Mouse (Mus musculus) MEL (cell line): ENCODE measurements around the gene Dock1. TPM values are rescaled to one million over a fixed set of nuclear protein-coding genes. Genes with fewer than 3 reads are reported as not detected.

Source experiments
- DNase-seq: peaks from one replicate; pipeline ENCODE4 v3.0.0; 2011; ENCODE audit warnings: low read depth, low spot score
- H3K27ac ChIP-seq: 2 replicates; pipeline ENCODE4 v1.5.1; 2012; ENCODE audit warnings: low read depth, mild to moderate bottlenecking, control low read depth, low read length, moderate library complexity; ENCODE audit not compliant: control insufficient read depth
- H3K27me3 ChIP-seq, 2 experiments: fragments of 150-350 bp in 1 of 2; sonication (generic) in 1 of 2; 2 replicates each; pipeline ENCODE4 v1.6.1; 2012; ENCODE audit warnings: low read length in 2 of 2, mild to moderate bottlenecking in 2 of 2, improper control_type of control experiment in 1 of 2, moderate library complexity in 1 of 2; ENCODE audit not compliant: insufficient read depth in 2 of 2, control insufficient read depth in 1 of 2
- H3K36me3 ChIP-seq, 2 experiments: 2 replicates each; pipeline ENCODE4 v1.6.1; 2012 to 2014; ENCODE audit warnings: low read length in 2 of 2, improper control_type of control experiment in 1 of 2, inconsistent platforms in 1 of 2, mild to moderate bottlenecking in 1 of 2; ENCODE audit not compliant: insufficient read depth in 2 of 2, control insufficient read depth in 1 of 2
- H3K4me1 ChIP-seq, 2 experiments: fragments of 150-350 bp in 1 of 2; sonication (generic) in 1 of 2; 2 replicates each; pipeline ENCODE4 v1.6.1; 2012; ENCODE audit warnings: low read length in 2 of 2, improper control_type of control experiment in 1 of 2, mild to moderate bottlenecking in 1 of 2; ENCODE audit not compliant: insufficient read depth in 2 of 2, control insufficient read depth in 1 of 2
- H3K4me3 ChIP-seq, 2 experiments: fragments of 150-350 bp in 1 of 2; sonication (generic) in 1 of 2; 2 replicates each; pipeline ENCODE4 v1.5.1; 2012; ENCODE audit warnings: low read depth in 2 of 2, low read length in 2 of 2, mild to moderate bottlenecking in 2 of 2, moderate library complexity in 2 of 2, control low read depth in 1 of 2, improper control_type of control experiment in 1 of 2; ENCODE audit not compliant: control insufficient read depth in 1 of 2, insufficient read depth in 1 of 2
- H3K79me2 ChIP-seq: 2 replicates; pipeline ENCODE4 v1.6.1; 2012; ENCODE audit warnings: mild to moderate bottlenecking, low read length, moderate library complexity; ENCODE audit not compliant: control insufficient read depth, poor library complexity, insufficient read depth
- H3K9ac ChIP-seq: 2 replicates; pipeline ENCODE4 v1.6.1; 2012; ENCODE audit warnings: low read depth, mild to moderate bottlenecking, control low read depth, low read length, moderate library complexity; ENCODE audit not compliant: control insufficient read depth, poor library complexity, severe bottlenecking
- H3K9me3 ChIP-seq: fragments of 150-350 bp; sonication (generic); replicated peaks from 2 replicates; pipeline ENCODE4 v1.6.1; 2012; ENCODE audit warnings: mild to moderate bottlenecking, low read length, improper control_type of control experiment, moderate library complexity; ENCODE audit not compliant: insufficient read depth
- BHLHE40 ChIP-seq: IDR thresholded peaks from 2 replicates; pipeline ENCODE4 v1.6.1; 2012; ENCODE audit warnings: low read depth, mild to moderate bottlenecking, inconsistent platforms, low read length, improper control_type of control experiment, borderline replicate concordance
- ETS1 ChIP-seq: IDR thresholded peaks from 2 replicates; pipeline ENCODE4 v1.6.1; 2012; ENCODE audit warnings: low read depth, mild to moderate bottlenecking, inconsistent platforms, low read length, improper control_type of control experiment, moderate library complexity
- GATA1 ChIP-seq: IDR thresholded peaks from 2 replicates; pipeline ENCODE4 v1.6.1; 2011; ENCODE audit warnings: low read depth, low read length, improper control_type of control experiment
- HCFC1 ChIP-seq: IDR thresholded peaks from 2 replicates; pipeline ENCODE4 v1.6.1; 2012; ENCODE audit warnings: low read depth, mild to moderate bottlenecking, inconsistent platforms, low read length, improper control_type of control experiment, moderate library complexity
- JUND ChIP-seq: IDR thresholded peaks from 2 replicates; pipeline ENCODE4 v1.6.1; 2011; ENCODE audit warnings: low read depth, mild to moderate bottlenecking, improper control_type of control experiment, low read length
- KAT2A ChIP-seq: conservative IDR thresholded peaks from 2 replicates; pipeline ENCODE4 v1.6.1; 2012; ENCODE audit warnings: low read depth, low read length, improper control_type of control experiment, inconsistent platforms
- MEF2A ChIP-seq: IDR thresholded peaks from 2 replicates; pipeline ENCODE4 v1.6.1; 2014; ENCODE audit warnings: low read depth, mild to moderate bottlenecking, inconsistent platforms, low read length, improper control_type of control experiment; ENCODE audit not compliant: poor library complexity, insufficient replicate concordance, severe bottlenecking; ENCODE audit errors: extremely low read depth
- MYB ChIP-seq: IDR thresholded peaks from 2 replicates; pipeline ENCODE4 v1.6.1; 2011; ENCODE audit warnings: mild to moderate bottlenecking, low read depth, low read length, improper control_type of control experiment
- NELFE ChIP-seq: IDR thresholded peaks from 2 replicates; pipeline ENCODE4 v1.6.1; 2011; ENCODE audit warnings: low read depth, low read length, improper control_type of control experiment
- NRF1 ChIP-seq: IDR thresholded peaks from 2 replicates; pipeline ENCODE4 v1.6.1; 2014; ENCODE audit warnings: low read depth, mild to moderate bottlenecking, inconsistent platforms, low read length, improper control_type of control experiment, moderate library complexity; ENCODE audit not compliant: poor library complexity, insufficient read depth, severe bottlenecking
- POLR2A ChIP-seq, 2 experiments: IDR thresholded peaks; 2 replicates each; pipeline ENCODE4 v1.6.1; 2011 to 2012; ENCODE audit warnings: low read length in 2 of 2, mild to moderate bottlenecking in 2 of 2, control low read depth in 1 of 2, improper control_type of control experiment in 1 of 2, low read depth in 1 of 2, moderate library complexity in 1 of 2; ENCODE audit not compliant: control insufficient read depth in 1 of 2, insufficient read depth in 1 of 2, poor library complexity in 1 of 2
- SMC3 ChIP-seq: IDR thresholded peaks from 2 replicates; pipeline ENCODE4 v1.6.1; 2011; ENCODE audit warnings: low read depth, low read length, improper control_type of control experiment
- UBTF ChIP-seq: IDR thresholded peaks from 2 replicates; pipeline ENCODE4 v1.6.1; 2012; ENCODE audit warnings: low read depth, mild to moderate bottlenecking, inconsistent platforms, low read length, improper control_type of control experiment, moderate library complexity, borderline replicate concordance; ENCODE audit not compliant: insufficient read depth
- USF1 ChIP-seq: IDR thresholded peaks from 2 replicates; pipeline ENCODE4 v1.6.1; 2014; ENCODE audit warnings: low read depth, mild to moderate bottlenecking, inconsistent platforms, low read length, improper control_type of control experiment, moderate library complexity
- USF2 ChIP-seq, 2 experiments: IDR thresholded peaks; 2 replicates each; pipeline ENCODE4 v1.6.1; 2011 to 2012; ENCODE audit warnings: improper control_type of control experiment in 2 of 2, low read length in 2 of 2, borderline replicate concordance in 1 of 2, inconsistent platforms in 1 of 2, low read depth in 1 of 2, mild to moderate bottlenecking in 1 of 2; ENCODE audit not compliant: insufficient read depth in 1 of 2
- ZC3H11A ChIP-seq: IDR thresholded peaks from 2 replicates; pipeline ENCODE4 v1.6.1; 2012; ENCODE audit warnings: low read depth, mild to moderate bottlenecking, inconsistent platforms, low read length, improper control_type of control experiment
- ZKSCAN1 ChIP-seq: IDR thresholded peaks from 2 replicates; pipeline ENCODE4 v1.6.1; 2012; ENCODE audit warnings: low read depth, mild to moderate bottlenecking, inconsistent platforms, low read length, improper control_type of control experiment, moderate library complexity
- ZMIZ1 ChIP-seq: IDR thresholded peaks from 2 replicates; pipeline ENCODE4 v1.6.1; 2012; ENCODE audit warnings: low read depth, mild to moderate bottlenecking, inconsistent platforms, low read length, improper control_type of control experiment, moderate library complexity
- ZNF384 ChIP-seq: IDR thresholded peaks from 2 replicates; pipeline ENCODE4 v1.6.1; 2012; ENCODE audit warnings: low read depth, mild to moderate bottlenecking, inconsistent platforms, low read length, improper control_type of control experiment
- polyA plus RNA-seq, 2 experiments: library from polyadenylated mRNA; stranded (reverse) in 1 of 2; unstranded in 1 of 2; fragments of >175 nt in 1 of 2; fragments of >200 nt in 1 of 2; gene quantifications; 2 replicates each; pipeline versions ENCODE4 v1.2.1 to v1.2.4; 2012; ENCODE audit warnings: low replicate concordance in 2 of 2, low read depth in 1 of 2; ENCODE audit not compliant: insufficient read length in 2 of 2, insufficient read depth in 1 of 2, missing spikeins in 1 of 2
- total RNA-seq: library from RNA; depleted of rRNA; stranded (reverse); fragments of 300-350 nt; gene quantifications from 2 replicates; pipeline ENCODE4 v1.2.3, GENCODE M21; 2012

Gene Dock1
- total and polyA plus RNA-seq, 3 experiments: not detected

GRCm38 (mm10) chr7:134677852-134678251 is 7.4 kb downstream of the Dock1 start:
- H3K79me2 ChIP-seq: no peaks in the 10 kb centered on the region
- no peaks in the 10 kb centered on the region for H3K9me3 ChIP-seq
- H3K9ac ChIP-seq: no peak overlapping the region
- no peak overlapping the region for H3K27ac ChIP-seq
- no peak for TF ChIP-seq HCFC1
- TF ChIP-seq BHLHE40: no peak
- TF ChIP-seq NELFE: no peak
- TF ChIP-seq NRF1: no peak
- no peak for TF ChIP-seq UBTF
- no peak for TF ChIP-seq JUND
- TF ChIP-seq USF2 (IDR thresholded peaks at IDR 0.05; ENCODE audit: borderline replicate concordance in 1 of 2, insufficient read depth in 1 of 2, low read depth in 1 of 2, low read length in 2 of 2): no peak
- TF ChIP-seq ZMIZ1: no peak
- no peak for TF ChIP-seq POLR2A (IDR thresholded peaks at IDR 0.05; ENCODE audit: control insufficient read depth in 1 of 2, insufficient read depth in 1 of 2, low read depth in 1 of 2, low read length in 2 of 2, poor library complexity in 1 of 2)
- TF ChIP-seq ZC3H11A: no peak
- no peak overlapping the region for H3K4me3 ChIP-seq
- H3K27me3 ChIP-seq: no peaks in the 10 kb centered on the region
- H3K36me3 ChIP-seq: no peaks in the 10 kb centered on the region
- no peak for DNase-seq
- no peaks in the 10 kb centered on the region for H3K4me1 ChIP-seq

- no peaks in the 10 kb centered on the region for H3K36me3 ChIP-seq
- no peaks in the 10 kb centered on the region for H3K27me3 ChIP-seq
- H3K9ac ChIP-seq: no peak overlapping the region
- no peaks in the 10 kb centered on the region for H3K4me1 ChIP-seq
- no peaks in the 10 kb centered on the region for H3K79me2 ChIP-seq
- no peak for TF ChIP-seq KAT2A
- TF ChIP-seq SMC3: no peak
- TF ChIP-seq MYB: no peak
- TF ChIP-seq ZC3H11A: no peak
- TF ChIP-seq MEF2A: no peak
- TF ChIP-seq ZMIZ1: no peak
- no peak for TF ChIP-seq ZNF384
- TF ChIP-seq GATA1: no peak
- TF ChIP-seq BHLHE40: no peak
- TF ChIP-seq ETS1: no peak
- TF ChIP-seq ZKSCAN1: no peak
- TF ChIP-seq USF1: no peak
- no peaks in the 10 kb centered on the region for H3K9me3 ChIP-seq
- DNase-seq: no peak
- no peak overlapping the region for H3K27ac ChIP-seq
- H3K4me3 ChIP-seq: no peak overlapping the region
These were observed 9.1 kb downstream of the Dock1 start for GRCm38 (mm10) chr7:134679314-134680158.
